Mouse (Mus musculus) limb, embryonic 14.5 days (tissue): ENCODE data around the gene Rab12. TPM values are rescaled to one million over a fixed set of nuclear protein-coding genes. Genes with fewer than 3 reads are reported as not detected.

Experiments used
- ATAC-seq: fragments of 200-750 bp; cut with Nextera tagmentation; 2 replicates; pipeline ENCODE4 v1.8.0; 2017; ENCODE audit warnings: low read depth, moderate number of reproducible peaks, moderate TSS enrichment; ENCODE audit not compliant: low FRiP score
- DNase-seq: peaks from one replicate; pipeline ENCODE4 v3.0.0-alpha.2; 2015; ENCODE audit warnings: low spot score
- H3K27ac ChIP-seq: fragments of 300-500 bp; sonication (generic); replicated peaks from 2 replicates; pipeline ENCODE4 v1.5.1; 2014; ENCODE audit warnings: low read depth, mild to moderate bottlenecking, low read length, moderate library complexity, mixed read lengths
- H3K27me3 ChIP-seq: fragments of 300-500 bp; sonication (generic); 2 replicates; pipeline ENCODE4 v1.6.1; 2014; ENCODE audit warnings: low read length, mixed read lengths; ENCODE audit not compliant: control insufficient read depth, insufficient read depth
- H3K36me3 ChIP-seq: fragments of 300-500 bp; sonication (generic); 2 replicates; pipeline ENCODE4 v1.6.1; 2014; ENCODE audit warnings: mild to moderate bottlenecking, low read length, moderate library complexity, mixed read lengths; ENCODE audit not compliant: control insufficient read depth, insufficient read depth
- H3K4me1 ChIP-seq: fragments of 300-500 bp; sonication (generic); 2 replicates; pipeline ENCODE4 v1.6.1; 2014; ENCODE audit warnings: antibody characterized with exemption, low read length, mixed read lengths; ENCODE audit not compliant: control insufficient read depth, insufficient read depth
- H3K4me2 ChIP-seq: fragments of 300-500 bp; sonication (generic); replicated peaks from 2 replicates; pipeline ENCODE4 v1.6.1; 2014; ENCODE audit warnings: low read depth, mild to moderate bottlenecking, low read length, moderate library complexity; ENCODE audit not compliant: severe bottlenecking
- H3K4me3 ChIP-seq: fragments of 300-500 bp; sonication (generic); replicated peaks from 2 replicates; pipeline ENCODE4 v1.5.1; 2014; ENCODE audit warnings: low read length
- H3K9ac ChIP-seq: fragments of 300-500 bp; sonication (generic); 2 replicates; pipeline ENCODE4 v1.6.1; 2014; ENCODE audit warnings: mild to moderate bottlenecking, low read depth, low read length, moderate library complexity; ENCODE audit not compliant: severe bottlenecking
- H3K9me3 ChIP-seq: fragments of 300-500 bp; sonication (generic); 2 replicates; pipeline ENCODE4 v1.6.1; 2016; ENCODE audit warnings: low read length; ENCODE audit not compliant: control insufficient read depth
- POLR2A ChIP-seq: fragments of 200-500 bp; IDR thresholded peaks from 2 replicates; pipeline ENCODE4 v1.8.0; 2012; ENCODE audit warnings: inconsistent platforms, mild to moderate bottlenecking, moderate library complexity, borderline replicate concordance; ENCODE audit not compliant: insufficient read depth, insufficient read length; ENCODE audit errors: extremely low read depth
- WGBS: fragments of 180-500 bp; shearing (Covaris S2); extraction: QIAGEN DNeasy Blood & Tissue Kit; methylation state at CpG from one replicate; pipeline ENCODE4 v1.1.7; 2014; 5-methylcytosine and 5-hydroxymethylcytosine counted together
- polyA plus RNA-seq, 2 experiments: library from polyadenylated mRNA; depleted of rRNA in 1 of 2; stranded (reverse) in 1 of 2; unstranded in 1 of 2; fragments of >200 nt; fragmentation: Nextera tagmentation in 1 of 2; extraction: Ambion mirVana in 1 of 2; gene quantifications; 2 replicates each; pipeline versions ENCODE4 v1.2.1 to v1.2.3; 2012 to 2014

Gene Rab12
- polyA plus RNA-seq (2012; rRNA removed), result 79.3 and 88.3 TPM in 2 replicates
- polyA plus RNA-seq (2014; fragmentation: Nextera tagmentation; extraction: Ambion mirVana), result 57.5 and 62.1 TPM in 2 replicates

DNA sequence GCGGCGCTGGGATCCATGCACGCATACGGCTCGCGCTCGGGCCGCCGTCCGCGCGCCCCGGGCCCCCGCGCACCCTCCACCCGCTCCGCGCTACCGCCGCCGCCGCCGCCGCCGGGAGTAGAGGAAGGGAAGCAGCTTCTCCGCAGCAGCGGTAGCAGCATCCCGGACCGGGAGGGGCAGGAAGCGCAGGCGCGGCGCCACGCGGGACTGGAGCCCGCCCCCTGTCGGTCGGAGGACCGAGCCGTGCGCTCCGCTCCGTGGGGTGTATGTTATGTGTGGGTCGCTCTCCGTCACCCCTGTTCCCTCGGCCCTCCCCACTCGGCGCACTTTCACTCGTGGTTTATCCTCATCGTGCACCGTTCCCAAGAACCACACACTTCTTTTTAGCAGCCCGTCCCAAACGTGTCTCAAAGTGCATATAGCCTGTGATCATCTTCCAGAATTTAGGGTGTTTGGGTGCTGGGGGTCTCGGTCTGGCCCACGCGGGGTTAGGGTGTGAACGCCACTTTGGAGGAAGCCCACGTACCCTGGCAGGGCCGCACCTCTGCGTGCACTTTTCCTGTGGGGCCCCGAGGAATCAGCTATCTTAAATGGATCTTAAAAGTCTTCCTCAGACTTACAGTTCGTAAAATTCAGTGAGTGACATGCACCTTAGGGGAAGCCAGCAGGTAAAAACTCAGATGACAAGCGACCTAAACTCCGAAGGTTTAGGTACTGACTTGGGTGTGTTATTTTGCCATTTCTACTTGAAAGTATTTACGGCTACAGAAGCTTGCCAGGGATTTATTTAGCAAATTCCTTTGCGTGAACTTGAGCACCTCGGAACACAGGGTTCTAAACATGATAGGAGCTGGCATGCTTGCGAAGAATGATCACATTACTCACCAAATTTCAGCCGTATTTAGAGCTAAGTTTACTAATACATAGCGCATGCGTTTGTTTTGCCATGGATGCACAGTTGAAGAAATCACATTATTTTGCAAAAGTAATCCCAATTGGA lies at the start of gene Rab12:
Gene Rab12, minus strand, starts transcription at position 176 of the 1,000 bp plus-strand sequence.
- H3K4me2 ChIP-seq, result peak within 1 kb of the TSS; percentile 77
- H3K9ac ChIP-seq, result peak within 1 kb of the TSS; percentile 98
- peak within 1 kb of the TSS; percentile 79 for H3K4me3 ChIP-seq
- no peaks in the 10 kb centered on the region for H3K9me3 ChIP-seq
- peaks cover 11% of the 10 kb centered on the region for H3K4me1 ChIP-seq
- 10% methylated on average over 44 of the region's 71 CpGs for WGBS
- no peaks in the 10 kb centered on the region for H3K36me3 ChIP-seq
- H3K27me3 ChIP-seq, result no peaks in the 10 kb centered on the region
- peak; percentile 96 for ATAC-seq
- no peak for TF ChIP-seq POLR2A
- H3K27ac ChIP-seq, result no peak within 1 kb of the TSS
- DNase-seq, result peak; percentile 87

DNA sequence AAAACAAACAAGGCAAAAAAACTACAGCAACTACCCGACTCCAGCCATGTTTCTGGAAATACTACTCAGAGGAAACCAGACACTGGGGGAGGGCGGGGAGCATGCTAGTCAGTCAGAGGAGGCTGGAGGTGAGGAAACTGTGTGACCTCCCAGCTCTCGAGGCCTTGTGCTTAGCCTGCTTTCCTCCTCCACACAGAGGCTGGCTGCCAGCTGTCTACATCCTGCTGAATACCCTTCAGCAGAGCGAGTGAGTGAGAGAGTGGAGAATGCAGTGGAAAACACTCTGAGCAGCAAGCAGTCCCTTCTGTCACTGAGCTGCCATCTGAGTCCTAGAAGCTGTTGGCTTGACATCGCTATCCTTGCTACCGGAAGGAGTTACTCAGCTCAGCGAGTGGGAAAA lies 44.7 kb upstream of the Rab12 start:
- H3K4me2 ChIP-seq, result no peak overlapping the region
- no peaks in the 10 kb centered on the region for H3K36me3 ChIP-seq
- no peaks in the 10 kb centered on the region for H3K4me1 ChIP-seq
- peak; percentile 44; the same call in 1 of the 2 replicates for ATAC-seq
- TF ChIP-seq POLR2A, result no peak
- H3K9me3 ChIP-seq, result no peaks in the 10 kb centered on the region
- no peak overlapping the region for H3K9ac ChIP-seq
- no peak overlapping the region for H3K27ac ChIP-seq
- WGBS, result 58% methylated on average over 7 of the region's 7 CpGs
- no peaks in the 10 kb centered on the region for H3K27me3 ChIP-seq
- no peak for DNase-seq
- H3K4me3 ChIP-seq, result no peak overlapping the region

DNA sequence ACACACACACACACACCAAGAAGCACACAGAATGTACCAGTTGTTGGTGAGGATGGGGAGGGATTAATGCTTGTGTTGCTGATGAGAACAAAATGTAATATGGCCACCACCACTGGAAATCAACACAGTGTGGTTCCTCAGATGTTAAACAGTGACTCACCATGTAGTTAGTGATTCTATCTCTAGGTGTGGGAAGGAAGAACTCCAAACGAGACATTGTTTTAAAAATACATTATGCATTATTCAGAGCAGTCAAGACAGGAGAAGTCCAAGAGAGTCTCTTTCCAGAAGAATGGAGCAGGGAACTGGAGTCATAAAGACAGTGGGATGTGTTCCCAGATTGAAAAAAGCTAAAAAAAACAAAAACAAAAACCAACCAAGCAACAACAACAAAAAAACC lies 44.0 kb upstream of the Rab12 start:
- WGBS, result 76% methylated on average over 1 of the region's 1 CpGs
- Histone ChIP-seq H3K4me2 (no peak overlapping the region), H3K27me3 (no peaks in the 10 kb centered on the region), H3K9ac (no peak overlapping the region), H3K4me1 (no peaks in the 10 kb centered on the region), H3K36me3 (no peaks in the 10 kb centered on the region), H3K9me3 (no peaks in the 10 kb centered on the region), H3K27ac (no peak overlapping the region), H3K4me3 (no peak overlapping the region)
- no peak for TF ChIP-seq POLR2A
- DNase-seq, result no peak
- ATAC-seq, result no peak

DNA sequence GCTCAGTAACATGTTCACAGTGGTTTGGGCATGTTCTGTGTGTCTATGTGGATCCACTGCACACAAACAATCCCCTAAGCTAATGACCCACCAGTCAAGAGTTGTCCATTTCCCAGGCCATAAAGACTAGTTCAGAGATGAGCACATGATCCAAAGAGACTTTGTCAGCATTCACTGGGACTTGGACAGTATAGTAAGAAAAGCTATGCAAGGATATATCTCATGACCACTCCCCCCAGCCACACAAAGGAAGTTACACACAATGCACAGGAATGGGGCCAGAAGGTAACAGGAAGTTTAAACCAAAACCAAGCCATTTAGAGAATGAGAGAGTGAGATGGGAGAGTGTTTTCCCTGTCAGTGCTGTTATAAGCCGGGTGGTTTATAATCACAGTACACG lies 41.9 kb upstream of the Rab12 start:
- DNase-seq, result no peak
- no peaks in the 10 kb centered on the region for H3K27me3 ChIP-seq
- H3K4me3 ChIP-seq, result no peak overlapping the region
- H3K9me3 ChIP-seq, result no peaks in the 10 kb centered on the region
- no peak overlapping the region for H3K4me2 ChIP-seq
- no peak for ATAC-seq
- no peak for TF ChIP-seq POLR2A
- no peaks in the 10 kb centered on the region for H3K4me1 ChIP-seq
- 62% methylated on average over 2 of the region's 2 CpGs for WGBS
- H3K36me3 ChIP-seq, result no peaks in the 10 kb centered on the region
- H3K9ac ChIP-seq, result no peak overlapping the region
- no peak overlapping the region for H3K27ac ChIP-seq

DNA sequence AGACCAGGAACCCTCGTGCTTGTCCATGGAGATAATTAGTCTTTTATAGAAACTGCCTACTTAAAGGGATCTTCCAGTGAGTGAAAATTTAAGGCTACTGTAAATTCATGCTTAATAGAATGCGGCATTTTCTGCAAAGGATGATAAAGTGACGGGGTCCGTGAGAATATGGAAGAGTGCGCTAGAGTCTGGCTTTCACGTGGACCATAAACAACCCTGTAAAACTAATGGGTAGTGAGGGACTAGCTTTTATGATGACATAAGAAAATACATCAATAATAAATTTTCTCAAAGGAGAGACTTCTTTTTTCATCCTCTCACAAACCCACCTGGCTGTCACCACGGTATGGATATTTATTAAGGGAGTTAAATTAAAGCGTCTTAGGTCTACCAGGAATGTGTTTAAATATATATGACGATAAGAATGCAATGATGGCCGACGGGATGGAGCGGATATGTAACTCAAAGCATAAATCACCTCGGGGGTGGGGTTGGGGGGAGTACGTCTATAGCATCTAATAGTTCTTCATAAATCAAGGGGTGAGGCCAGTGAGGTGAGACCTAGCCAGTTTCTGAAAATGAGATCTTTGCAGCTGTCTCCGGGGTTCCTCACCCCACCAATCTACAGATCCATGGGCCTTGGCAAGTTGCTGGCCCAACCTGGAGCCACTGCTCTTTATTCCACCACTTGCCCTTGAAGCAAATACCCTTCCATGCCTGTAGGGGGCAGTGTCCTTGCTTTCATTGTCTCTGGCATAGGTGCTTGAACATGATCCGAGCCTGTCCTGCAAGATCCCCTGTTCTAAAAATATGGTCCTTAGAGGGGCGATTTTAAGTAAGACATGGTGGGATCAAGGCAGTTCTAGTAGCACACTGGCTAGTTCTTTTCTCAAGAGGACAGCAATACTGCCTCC lies 39.1 kb upstream of the Rab12 start:
- H3K27me3 ChIP-seq, result no peaks in the 10 kb centered on the region
- DNase-seq (no peak), ATAC-seq (no peak)
- no peak overlapping the region for H3K9ac ChIP-seq
- TF ChIP-seq POLR2A, result no peak
- no peak overlapping the region for H3K27ac ChIP-seq
- no peak overlapping the region for H3K4me3 ChIP-seq
- H3K36me3 ChIP-seq, result no peaks in the 10 kb centered on the region
- no peaks in the 10 kb centered on the region for H3K4me1 ChIP-seq
- no peak overlapping the region for H3K4me2 ChIP-seq
- H3K9me3 ChIP-seq, result no peaks in the 10 kb centered on the region
- 81% methylated on average over 17 of the region's 17 CpGs for WGBS
